Mouse (Mus musculus) inflammation-experienced regulatory T-cells, adult 16 weeks (primary cell): ENCODE data around the gene Fbxw21. TPM values are rescaled to one million over a fixed set of nuclear protein-coding genes. Genes with fewer than 3 reads are reported as not detected.

ENCODE experiments used
- polyA plus RNA-seq: library from polyadenylated mRNA; unstranded; fragments of 100-300 nt; shearing (Covaris generic); gene quantifications from one replicate; pipeline ENCODE4 v1.2.1, GENCODE M21; 2017

Gene Fbxw21
- not detected for polyA plus RNA-seq

DNA sequence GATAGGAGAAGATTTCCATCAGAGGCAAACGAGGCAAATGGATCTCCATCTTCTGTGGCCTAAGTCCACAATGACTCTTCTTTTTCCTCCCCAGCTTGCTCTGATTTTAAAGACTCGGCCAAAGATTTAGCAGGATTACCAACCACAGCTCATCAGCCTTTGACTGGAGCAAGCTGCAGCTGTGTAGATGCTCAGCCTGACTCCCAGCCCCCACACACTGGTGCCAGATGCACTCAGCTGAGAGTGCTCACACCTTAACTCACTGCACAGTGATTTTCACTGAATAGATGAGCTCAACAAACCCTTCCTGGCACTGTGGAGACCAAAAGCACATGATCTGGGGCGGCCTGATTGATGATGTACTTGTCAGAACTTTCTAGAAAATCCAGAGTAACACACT lies at the start of gene Fbxw21:
Gene Fbxw21 (minus strand): TSS at position 101 of the 400 bp plus-strand sequence.

DNA sequence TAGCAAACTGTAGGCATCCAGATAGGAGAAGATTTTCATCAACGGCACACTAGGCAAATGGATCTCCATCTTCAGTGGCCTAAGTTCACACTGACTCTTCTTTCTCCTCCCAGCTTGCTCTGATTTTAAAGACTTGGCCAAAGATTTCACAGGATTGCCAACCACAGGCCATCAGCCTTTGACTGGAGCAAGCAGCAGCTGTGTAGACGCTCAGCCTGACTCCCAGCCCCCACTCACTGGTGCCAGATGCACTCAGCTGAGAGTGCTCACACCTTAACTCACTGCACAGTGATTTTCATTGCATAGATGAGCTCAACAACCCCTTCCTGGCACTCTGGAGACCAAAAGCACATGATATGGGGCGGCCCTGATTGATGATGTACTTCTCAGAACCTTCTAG lies 34.0 kb upstream of the Fbxw21 start, which contains the start of gene Fbxw13:
Gene Fbxw13 (minus strand): TSS at position 101 of the 400 bp plus-strand sequence.

DNA sequence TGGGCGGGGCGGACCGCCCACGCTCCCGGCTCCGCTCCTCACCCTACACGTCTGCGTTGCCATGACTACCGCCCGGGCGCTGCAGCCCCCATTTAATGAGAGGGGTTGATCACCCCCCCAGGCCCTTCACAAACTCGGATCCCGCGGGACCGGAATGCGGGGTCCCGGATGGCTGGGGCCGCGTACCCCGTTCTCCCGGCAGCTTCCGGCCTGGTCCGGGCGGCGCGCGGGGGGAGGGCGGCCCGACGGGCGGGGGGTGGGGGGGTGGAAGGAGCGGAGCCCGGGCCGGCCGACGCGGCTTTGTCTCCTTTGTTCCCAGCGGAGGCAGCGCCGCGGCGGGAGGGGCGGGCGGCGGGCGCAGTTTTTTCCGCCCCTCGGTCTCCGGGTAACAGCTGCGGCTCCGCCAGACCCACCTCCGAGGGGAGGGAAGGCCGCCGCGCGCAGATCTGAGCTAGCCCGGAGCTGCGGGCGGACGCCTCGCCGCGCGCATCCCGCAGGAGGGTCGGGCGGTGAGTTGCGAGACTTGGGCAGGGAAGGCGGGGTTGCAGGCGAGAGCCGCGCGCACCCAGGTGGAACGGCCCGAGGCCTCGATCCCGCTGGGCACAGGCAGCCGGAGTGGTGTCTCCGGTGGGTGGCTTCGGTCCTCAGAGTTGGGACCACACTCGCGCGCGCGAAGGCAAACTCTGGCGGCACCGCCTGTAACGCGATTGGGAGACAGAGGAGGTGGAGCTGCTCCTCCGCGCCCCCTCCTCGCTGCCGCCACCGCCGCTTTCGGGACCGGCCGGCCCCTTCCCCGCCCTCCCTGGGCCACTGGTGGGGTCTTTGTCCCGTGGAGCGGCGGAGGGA lies 66.5 kb downstream of the Fbxw21 start, which contains the start of gene Plxnb1:
Gene Plxnb1 (plus strand): TSS at position 253 of the 846 bp plus-strand sequence.

Other genes with a start within 250 kb of the Fbxw21 start
- not detected for gene Tmem89, start 247.4 kb downstream of the Fbxw21 start, polyA plus RNA-seq
- 386 TPM for gene Uqcrc1, start 225.4 kb downstream of the Fbxw21 start, polyA plus RNA-seq
- 0.34 TPM for gene Col7a1, start 208.5 kb downstream of the Fbxw21 start, polyA plus RNA-seq
- gene Ucn2, start 176.0 kb downstream of the Fbxw21 start, polyA plus RNA-seq = not detected
- 10.9 TPM for gene Pfkfb4, start 170.3 kb downstream of the Fbxw21 start, polyA plus RNA-seq
- gene Shisa5, start 123.5 kb downstream of the Fbxw21 start, polyA plus RNA-seq = 5,738 TPM
- gene Trex1, start 102.3 kb downstream of the Fbxw21 start, polyA plus RNA-seq = 111 TPM
- gene Atrip, start 87.9 kb downstream of the Fbxw21 start, polyA plus RNA-seq = 29.7 TPM
- 18.2 TPM for gene Ccdc51, start 79.5 kb downstream of the Fbxw21 start, polyA plus RNA-seq
- gene Tma7, start 79.5 kb downstream of the Fbxw21 start, polyA plus RNA-seq = 579 TPM
- gene Plxnb1, start 66.7 kb downstream of the Fbxw21 start, polyA plus RNA-seq = 4.1 TPM
- not detected for gene Fbxw13, start 33.9 kb upstream of the Fbxw21 start, polyA plus RNA-seq
- not detected for gene Fbxw20, start 72.7 kb upstream of the Fbxw21 start, polyA plus RNA-seq
- gene Fbxw14, start 125.6 kb upstream of the Fbxw21 start, polyA plus RNA-seq = not detected
- not detected for gene Fbxw28, start 177.6 kb upstream of the Fbxw21 start, polyA plus RNA-seq
- not detected for gene Fbxw22, start 242.3 kb upstream of the Fbxw21 start, polyA plus RNA-seq